Mouse (Mus musculus) bone marrow, adult 2 months (tissue): ENCODE data around the gene Pde1b. TPM values are rescaled to one million over a fixed set of nuclear protein-coding genes. Genes with fewer than 3 reads are reported as not detected.

Source experiments
- H3K27ac ChIP-seq: fragments of 200-500 bp; 2 replicates; pipeline ENCODE4 v1.5.1; 2012; ENCODE audit warnings: low read depth, mild to moderate bottlenecking, control low read depth, inconsistent platforms, low read length; ENCODE audit not compliant: control insufficient read depth, poor library complexity, insufficient read depth
- H3K4me1 ChIP-seq: fragments of 200-500 bp; 2 replicates; pipeline ENCODE4 v1.6.1; 2011; ENCODE audit warnings: low read length; ENCODE audit not compliant: control insufficient read depth, insufficient read depth
- H3K4me3 ChIP-seq: fragments of 200-500 bp; replicated peaks from 2 replicates; pipeline ENCODE3; 2011; ENCODE audit warnings: mild to moderate bottlenecking, low read depth, low read length, control low read depth; ENCODE audit not compliant: control insufficient read depth
- CTCF ChIP-seq: fragments of 200-500 bp; IDR thresholded peaks from 2 replicates; pipeline ENCODE4 v1.5.1; 2011; ENCODE audit warnings: low read length, control low read depth; ENCODE audit not compliant: control insufficient read depth, insufficient read depth
- POLR2A ChIP-seq: fragments of 200-500 bp; IDR thresholded peaks from 2 replicates; pipeline ENCODE4 v1.6.1; 2011; ENCODE audit warnings: low read depth, mild to moderate bottlenecking, control low read depth, low read length, borderline replicate concordance; ENCODE audit not compliant: control insufficient read depth
- WGBS: fragments of 180-500 bp; shearing (Covaris S2); methylation state at CpG from one replicate; pipeline ENCODE4 v1.1.7; 2018; 5-methylcytosine and 5-hydroxymethylcytosine counted together
- polyA plus RNA-seq: library from polyadenylated mRNA; stranded (reverse); fragments of >200 nt; gene quantifications from 2 replicates; pipeline ENCODE4 v1.2.4, GENCODE M21; 2011; ENCODE audit warnings: low replicate concordance; ENCODE audit not compliant: missing spikeins, insufficient read depth, insufficient read length

Gene Pde1b
- polyA plus RNA-seq, 1 experiment = 32.6 TPM

DNA sequence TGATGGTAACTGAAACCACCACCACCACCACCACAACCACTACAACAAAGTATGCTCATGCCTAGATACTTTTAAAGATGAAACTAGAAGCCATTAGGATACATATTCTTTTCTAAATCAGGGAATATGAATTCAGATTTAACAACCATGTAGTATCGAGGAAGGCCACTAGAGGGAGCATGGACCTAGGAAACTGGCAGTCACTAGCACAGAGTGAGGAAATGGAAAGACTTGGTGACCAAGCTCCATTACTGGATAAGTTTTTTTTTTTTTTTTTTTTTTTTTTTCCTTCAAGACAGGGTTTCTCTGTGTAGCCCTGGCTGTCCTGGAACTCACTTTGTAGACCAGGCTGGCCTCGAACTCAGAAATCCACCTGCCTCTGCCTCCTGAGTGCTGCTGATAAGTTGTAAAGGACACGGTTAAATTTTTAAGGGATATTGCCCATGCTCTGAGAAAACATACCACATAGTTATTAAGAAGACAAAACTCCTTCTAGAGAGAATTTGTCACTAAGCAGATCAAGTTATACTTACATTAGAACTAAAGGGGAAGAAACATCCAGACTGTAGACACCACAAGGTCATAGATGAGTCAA, 49.4 kb downstream of the Pde1b start:
- Histone ChIP-seq H3K4me1 (no peaks in the 10 kb centered on the region), H3K27ac (no peak overlapping the region), H3K4me3 (no peak overlapping the region)
- 44% methylated on average over 3 of the region's 3 CpGs for WGBS
- TF ChIP-seq CTCF (peak; percentile 45), POLR2A (no peak)

DNA sequence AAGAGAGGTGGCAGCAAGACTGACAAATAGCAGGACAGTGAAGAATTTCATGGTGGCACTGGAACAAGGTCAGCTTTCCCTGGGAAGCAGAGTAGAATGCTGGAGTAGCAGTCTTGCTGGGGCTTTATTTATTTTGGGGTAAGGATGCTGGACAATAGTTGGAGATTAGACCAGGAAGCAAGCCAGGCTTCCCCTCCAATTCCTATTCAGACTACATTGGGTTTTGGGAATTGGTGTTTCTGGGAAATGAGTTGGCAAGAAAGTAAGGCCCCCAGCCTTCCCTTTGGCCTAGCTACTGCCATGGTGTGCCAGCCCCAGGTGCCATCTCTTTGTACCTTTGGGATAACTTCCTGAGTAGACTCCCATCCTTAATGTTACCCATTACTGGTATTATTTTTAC, 62.1 kb downstream of the Pde1b start, which contains the start of gene Glycam1:
Gene Glycam1, minus strand, starts transcription at position 101 of the 400 bp plus-strand sequence.
- H3K27ac ChIP-seq = no peak within 1 kb of the TSS
- TF ChIP-seq CTCF (no peak), POLR2A (no peak)

More for the DNA sequence above, 62.1 kb downstream of the Pde1b start, which contains the start of gene Glycam1:
- no peak within 1 kb of the TSS for H3K4me3 ChIP-seq
- H3K4me1 ChIP-seq = no peaks in the 10 kb centered on the region

Other genes starting within 250 kb of the Pde1b start
- 218 and 304 TPM in 2 replicates for gene Nfe2, start 244.6 kb upstream of the Pde1b start, polyA plus RNA-seq
- 146 and 155 TPM in 2 replicates for gene Copz1, start 230.3 kb upstream of the Pde1b start, polyA plus RNA-seq
- gene Gpr84, start 192.4 kb upstream of the Pde1b start, polyA plus RNA-seq = 1.5 and 2.3 TPM in 2 replicates
- gene Zfp385a, start 162.9 kb upstream of the Pde1b start, polyA plus RNA-seq = 9.8 and 12.7 TPM in 2 replicates
- gene Itga5, start 136.3 kb upstream of the Pde1b start, polyA plus RNA-seq = 7.3 and 23.1 TPM in 2 replicates
- 2.9 TPM in 1 of 2 replicates, not detected in the other for gene Gtsf1, start 72.6 kb upstream of the Pde1b start, polyA plus RNA-seq
- not detected in 2 replicates for gene Gtsf2, start 54.6 kb upstream of the Pde1b start, polyA plus RNA-seq
- 32.0 and 65.9 TPM in 2 replicates for gene Nckap1l, start 49.2 kb upstream of the Pde1b start, polyA plus RNA-seq
- 3.0 TPM in 1 of 2 replicates, not detected in the other for gene Ppp1r1a, start 35.0 kb downstream of the Pde1b start, polyA plus RNA-seq
- gene Glycam1, start 62.0 kb downstream of the Pde1b start, polyA plus RNA-seq = not detected in 2 replicates